Mouse (Mus musculus) heart, adult 2 months (tissue): ENCODE results near the gene Sept9. TPM values are rescaled to one million over a fixed set of nuclear protein-coding genes. Genes with fewer than 3 reads are reported as not detected.
A peak's percentile ranks its signal among the peaks of the same experiment; 100 is the strongest.

ENCODE experiments used
- DNase-seq, 2 experiments: peaks; one replicate each; pipeline ENCODE4 v3.0.0; 2021
- H3K27ac ChIP-seq: fragments of 200-600 bp; 2 replicates; pipeline ENCODE4 v1.8.1; 2022
- H3K27me3 ChIP-seq: fragments of 200-500 bp; 2 replicates; pipeline ENCODE4 v1.6.1; 2012; ENCODE audit warnings: mild to moderate bottlenecking, low read length, inconsistent platforms, mixed read lengths; ENCODE audit not compliant: control insufficient read depth, insufficient read depth
- H3K36me3 ChIP-seq: fragments of 200-500 bp; 2 replicates; pipeline ENCODE4 v1.6.1; 2012; ENCODE audit warnings: low read length, inconsistent platforms; ENCODE audit not compliant: control insufficient read depth, insufficient read depth
- H3K4me1 ChIP-seq: fragments of 200-500 bp; 2 replicates; pipeline ENCODE4 v1.6.1; 2011; ENCODE audit warnings: low read length; ENCODE audit not compliant: control insufficient read depth, insufficient read depth
- H3K4me3 ChIP-seq: fragments of 200-600 bp; 2 replicates; pipeline ENCODE4 v1.8.1; 2022
- H3K79me2 ChIP-seq: fragments of 200-500 bp; replicated peaks from 2 replicates; pipeline ENCODE4 v1.6.1; 2012; ENCODE audit warnings: mild to moderate bottlenecking, inconsistent platforms, low read length, moderate library complexity, mixed read lengths; ENCODE audit not compliant: control insufficient read depth, insufficient read depth
- H3K9ac ChIP-seq: fragments of 200-500 bp; 2 replicates; pipeline ENCODE4 v1.6.1; 2012; ENCODE audit warnings: low read depth, mild to moderate bottlenecking, control low read depth, inconsistent platforms, low read length, mixed read lengths
- CTCF ChIP-seq: fragments of 200-600 bp; IDR thresholded peaks from 2 replicates; pipeline ENCODE4 v1.8.1; 2022; ENCODE audit warnings: antibody characterized with exemption, mild to moderate bottlenecking, moderate library complexity
- EP300 ChIP-seq: fragments of 200-500 bp; IDR thresholded peaks from 2 replicates; pipeline ENCODE4 v1.6.1; 2011; ENCODE audit warnings: low read depth, low read length, control low read depth; ENCODE audit not compliant: insufficient read depth
- POLR2A ChIP-seq: fragments of 200-500 bp; IDR thresholded peaks from 2 replicates; pipeline ENCODE4 v1.6.1; 2011; ENCODE audit warnings: mild to moderate bottlenecking, low read depth, low read length, control low read depth; ENCODE audit not compliant: insufficient read depth
- WGBS: fragments of 180-500 bp; shearing (Covaris S2); methylation state at CpG from one replicate; pipeline ENCODE4 v1.1.7; 2018; 5-methylcytosine and 5-hydroxymethylcytosine counted together
- intact Hi-C: fragments of 180-260 bp; cut with DNase I; formaldehyde crosslinking; loops from one replicate; pipeline ENCODE4 v1.15.1; 2025
- polyA plus RNA-seq: library from polyadenylated mRNA; depleted of rRNA; stranded (reverse); fragments of >200 nt; gene quantifications from 2 replicates; pipeline ENCODE4 v1.2.3, GENCODE M21; 2012
- total RNA-seq, 2 experiments: library from RNA; stranded (reverse); gene quantifications; 2 replicates each; pipeline ENCODE4 v1.2.3; 2021

Sept9 gene
- total and polyA plus RNA-seq, 3 experiments: 15.9 to 31.9 (median 28.2) TPM

DNA sequence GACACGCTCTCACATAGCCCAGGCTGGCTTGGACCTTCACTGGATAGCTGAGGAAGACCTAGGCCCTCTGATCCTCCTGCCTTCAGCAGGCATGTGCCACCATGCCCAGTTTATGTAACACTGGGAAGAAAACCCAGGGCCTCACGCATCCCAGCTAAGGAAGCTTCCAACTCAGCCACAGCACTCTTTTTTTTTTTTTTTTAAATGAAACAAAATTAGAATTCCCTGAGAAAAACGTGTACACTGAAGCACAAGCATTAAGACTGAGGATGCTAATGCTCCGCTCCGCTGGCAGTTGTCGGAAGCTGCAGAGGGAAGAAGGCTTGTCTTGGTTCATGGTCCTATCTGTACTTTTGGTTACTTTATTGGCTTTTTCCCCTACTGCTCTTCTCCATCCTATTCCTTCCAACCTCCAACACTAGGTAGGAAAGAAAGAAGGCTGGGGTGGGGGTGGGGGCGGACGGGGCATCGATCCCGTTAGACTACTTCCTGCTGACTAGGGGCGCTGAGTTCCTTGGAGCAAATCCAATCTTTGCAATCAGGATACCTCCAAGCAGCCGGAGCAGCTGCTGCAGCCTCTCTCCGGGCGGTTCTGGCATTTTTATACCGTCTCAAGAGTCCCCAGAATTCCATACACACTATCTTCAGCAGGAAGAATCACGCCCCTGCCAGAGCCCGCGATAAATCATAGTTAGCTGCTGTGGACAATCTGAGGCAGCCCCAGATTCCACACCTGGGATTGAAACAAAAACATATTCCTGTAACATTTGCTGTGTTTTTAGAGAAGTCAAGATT lies 25.2 kb upstream of the Sept9 start:
- H3K27ac ChIP-seq: peak overlapping the region; percentile 56

GRCm38 (mm10) chr11:117174924-117175323 lies 24.5 kb upstream of the Sept9 start:
- Histone ChIP-seq H3K9ac (peak overlapping the region; percentile 21), H3K27me3 (no peaks in the 10 kb centered on the region), H3K36me3 (no peaks in the 10 kb centered on the region), H3K4me1 (peaks cover 2% of the 10 kb centered on the region; the same call in 1 of the 2 replicates), H3K79me2 (no peaks in the 10 kb centered on the region), H3K4me3 (peak overlapping the region; percentile 23), H3K27ac (peak overlapping the region; percentile 56)
- peak; percentile 59 to 63 for DNase-seq
- intact Hi-C loops: loop anchor here (5.0 to 10.0 kb wide), 2 partner anchors 258 to 290 kb away; partner anchors contain the start of gene Mgat5b
- WGBS: 31% methylated on average over 15 of the region's 15 CpGs
- 0 out of 2 replicates have a peak, but pooled peaks have one; percentile 30 for TF ChIP-seq POLR2A
- TF ChIP-seq EP300: no peak
- no peak for TF ChIP-seq CTCF

More for the DNA sequence above, 25.2 kb upstream of the Sept9 start:
- TF ChIP-seq CTCF (no peak), POLR2A (no peak), EP300 (no peak)
- Histone ChIP-seq H3K4me3 (peak overlapping the region; percentile 23), H3K4me1 (peaks cover 2% of the 10 kb centered on the region; the same call in 1 of the 2 replicates), H3K27me3 (no peaks in the 10 kb centered on the region), H3K36me3 (no peaks in the 10 kb centered on the region), H3K79me2 (no peaks in the 10 kb centered on the region), H3K9ac (peak overlapping the region; percentile 21)
- intact Hi-C loops: loop anchor here (10.0 kb wide), 1 partner anchor 289 kb away; no protein-coding TSS in a partner anchor
- peak in 1 of 2 experiments; percentile 20 for DNase-seq
- WGBS: 34% methylated on average over 18 of the region's 18 CpGs

DNA sequence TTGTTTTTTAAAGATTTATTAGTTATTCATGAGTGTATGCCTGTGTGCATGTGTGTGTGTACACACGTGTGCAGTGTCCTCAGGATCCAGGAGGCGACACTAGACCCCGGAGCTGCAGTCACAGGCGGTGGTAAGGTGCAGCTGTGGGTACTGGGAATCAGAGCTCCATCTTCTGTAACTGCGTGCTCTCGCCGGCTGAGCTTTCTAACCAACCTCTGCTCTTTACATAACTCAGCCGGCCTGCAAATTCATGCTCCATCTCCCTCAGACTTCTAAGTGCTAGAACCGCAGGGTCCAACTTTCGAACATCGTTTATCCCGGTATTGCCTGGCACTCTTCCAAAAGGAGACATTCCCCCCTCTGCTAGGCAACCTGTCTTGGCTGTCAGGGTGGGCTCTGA lies 24.0 kb upstream of the Sept9 start:
- WGBS: 89% methylated on average over 12 of the region's 12 CpGs
- Histone ChIP-seq H3K4me3 (no peak overlapping the region; the same call in 1 of the 2 replicates), H3K79me2 (no peaks in the 10 kb centered on the region), H3K36me3 (no peaks in the 10 kb centered on the region), H3K27ac (no peak overlapping the region; the same call in 1 of the 2 replicates), H3K27me3 (no peaks in the 10 kb centered on the region), H3K4me1 (peaks cover 2% of the 10 kb centered on the region; the same call in 1 of the 2 replicates), H3K9ac (no peak overlapping the region)
- TF ChIP-seq EP300: no peak
- no peak for TF ChIP-seq CTCF
- TF ChIP-seq POLR2A: no peak
- DNase-seq: no peak
- intact Hi-C loops: loop anchor here (5.0 to 10.0 kb wide), 2 partner anchors 258 to 291 kb away; partner anchors contain the start of gene Mgat5b

- intact Hi-C loops: loop anchor here (5.0 to 10.0 kb wide), 2 partner anchors 259 to 292 kb away; partner anchors contain the start of gene Mgat5b
- WGBS: 45% methylated on average over 5 of the region's 5 CpGs
- Histone ChIP-seq H3K27me3 (no peaks in the 10 kb centered on the region), H3K27ac (no peak overlapping the region), H3K9ac (no peak overlapping the region), H3K4me1 (peaks cover 2% of the 10 kb centered on the region; the same call in 1 of the 2 replicates), H3K36me3 (no peaks in the 10 kb centered on the region), H3K4me3 (no peak overlapping the region), H3K79me2 (no peaks in the 10 kb centered on the region)
- TF ChIP-seq POLR2A (no peak), EP300 (no peak), CTCF (peak; percentile 68)
- DNase-seq: no peak
Measured at GRCm38 (mm10) chr11:117176304-117176703, 23.2 kb upstream of the Sept9 start.

DNA sequence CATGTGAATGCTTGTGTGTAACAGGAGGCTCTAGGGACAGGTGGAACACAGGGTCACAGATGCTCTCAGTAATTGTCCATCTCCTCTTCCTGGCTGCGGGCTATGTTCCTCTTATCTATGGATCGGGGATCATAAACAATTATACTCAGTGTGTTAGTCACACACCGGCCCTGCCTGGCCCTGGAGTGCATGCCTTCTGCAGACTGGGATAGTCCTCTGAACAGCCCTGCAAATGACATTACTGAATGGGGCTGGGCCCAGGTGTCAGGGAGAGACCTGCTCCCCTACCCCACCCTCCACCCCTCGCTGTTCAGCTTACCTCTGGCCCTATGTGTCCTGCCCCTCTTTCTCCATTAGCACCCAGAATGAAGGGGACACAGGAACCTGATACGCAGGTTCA lies 22.6 kb upstream of the Sept9 start:
- Histone ChIP-seq H3K79me2 (no peaks in the 10 kb centered on the region), H3K27me3 (no peaks in the 10 kb centered on the region), H3K4me3 (no peak overlapping the region), H3K4me1 (peaks cover 2% of the 10 kb centered on the region; the same call in 1 of the 2 replicates), H3K36me3 (no peaks in the 10 kb centered on the region), H3K27ac (no peak overlapping the region), H3K9ac (no peak overlapping the region)
- no peak for TF ChIP-seq CTCF
- no peak for TF ChIP-seq EP300
- TF ChIP-seq POLR2A: no peak
- WGBS: 67% methylated on average over 5 of the region's 5 CpGs
- intact Hi-C loops: loop anchor here (1.0 to 10.0 kb wide), 3 partner anchors 105 to 292 kb away; partner anchors contain the start of gene Mgat5b
- peak in 1 of 2 experiments; percentile 28 for DNase-seq
